Mouse (Mus musculus): ENCODE measurements around the gene Itpr2. TPM values are rescaled to one million over a fixed set of nuclear protein-coding genes. Genes with fewer than 3 reads are reported as not detected.

The Itpr2 gene
- polyA plus RNA-seq, 1 experiment: 6.6 TPM

- no peaks in the 10 kb centered on the region for H3K27me3 ChIP-seq (ENCODE audit: control insufficient read depth, insufficient read depth, low read length)
- H3K4me1 ChIP-seq (ENCODE audit: control insufficient read depth, insufficient read depth, low read length): peaks cover 12% of the 10 kb centered on the region
- TF ChIP-seq POLR2A (IDR thresholded peaks at IDR 0.05; ENCODE audit: borderline replicate concordance, insufficient read depth, low read length) (no peak), CTCF (IDR thresholded peaks at IDR 0.05; ENCODE audit: borderline replicate concordance, insufficient read depth, low read depth, low read length) (no peak)
- whole genome bisulfite sequencing: 8% methylated on average over 6 of the region's 6 CpGs
- no peak overlapping the region for H3K4me3 ChIP-seq (replicated peaks; ENCODE audit: insufficient read depth, low read depth, low read length)
- no peak overlapping the region for H3K27ac ChIP-seq (ENCODE audit: insufficient read depth, low read length)
- peak; percentile 64 to 80 for DNase-seq
These were observed 159.0 kb downstream of the Itpr2 start for GRCm38 (mm10) chr6:146342995-146343394.

- 90% methylated on average over 3 of the region's 3 CpGs for WGBS
- Histone ChIP-seq H3K4me3 (replicated peaks; ENCODE audit: insufficient read depth, low read depth, low read length) (no peak overlapping the region), H3K4me1 (ENCODE audit: control insufficient read depth, insufficient read depth, low read length) (peaks cover 12% of the 10 kb centered on the region), H3K27ac (ENCODE audit: insufficient read depth, low read length) (no peak overlapping the region), H3K27me3 (ENCODE audit: control insufficient read depth, insufficient read depth, low read length) (no peaks in the 10 kb centered on the region)
- TF ChIP-seq POLR2A (IDR thresholded peaks at IDR 0.05; ENCODE audit: borderline replicate concordance, insufficient read depth, low read length): no peak
- no peak for TF ChIP-seq CTCF (IDR thresholded peaks at IDR 0.05; ENCODE audit: borderline replicate concordance, insufficient read depth, low read depth, low read length)
- no peak for DNase-seq
These were observed 160.1 kb downstream of the Itpr2 start for GRCm38 (mm10) chr6:146341934-146342333.

GRCm38 (mm10) chr6:146341413-146341812, 160.6 kb downstream of the Itpr2 start:
- no peak overlapping the region for H3K4me3 ChIP-seq (replicated peaks; ENCODE audit: insufficient read depth, low read depth, low read length)
- H3K27me3 ChIP-seq (ENCODE audit: control insufficient read depth, insufficient read depth, low read length): no peaks in the 10 kb centered on the region
- no peak for TF ChIP-seq POLR2A (IDR thresholded peaks at IDR 0.05; ENCODE audit: borderline replicate concordance, insufficient read depth, low read length)
- no peak for TF ChIP-seq CTCF (IDR thresholded peaks at IDR 0.05; ENCODE audit: borderline replicate concordance, insufficient read depth, low read depth, low read length)
- 84% methylated on average over 3 of the region's 3 CpGs for WGBS
- DNase-seq: no peak
- no peak overlapping the region for H3K27ac ChIP-seq (ENCODE audit: insufficient read depth, low read length)
- peaks cover 12% of the 10 kb centered on the region for H3K4me1 ChIP-seq (ENCODE audit: control insufficient read depth, insufficient read depth, low read length)

DNA sequence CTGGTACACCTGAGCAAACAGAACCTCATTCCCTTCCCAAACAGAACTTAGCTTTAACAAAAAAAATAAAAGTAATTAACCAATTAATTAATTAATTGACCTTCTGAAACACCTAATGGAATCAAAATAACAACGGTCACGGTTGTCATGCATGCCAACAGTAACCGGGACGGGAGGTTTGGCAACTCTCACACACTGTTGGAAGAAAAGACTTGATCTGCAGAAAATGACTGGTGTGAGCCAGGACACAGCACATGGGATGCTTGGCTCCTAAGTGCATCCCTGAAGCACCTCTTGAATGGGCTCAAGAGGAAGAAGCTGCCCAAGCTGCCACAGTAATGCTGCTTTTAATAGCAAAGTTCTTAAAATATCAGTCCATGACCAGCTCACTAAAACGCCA, 161.1 kb downstream of the Itpr2 start:
- peaks cover 12% of the 10 kb centered on the region for H3K4me1 ChIP-seq (ENCODE audit: control insufficient read depth, insufficient read depth, low read length)
- peak in 1 of 2 experiments; percentile 22 for DNase-seq
- H3K27me3 ChIP-seq (ENCODE audit: control insufficient read depth, insufficient read depth, low read length): no peaks in the 10 kb centered on the region
- TF ChIP-seq POLR2A (IDR thresholded peaks at IDR 0.05; ENCODE audit: borderline replicate concordance, insufficient read depth, low read length) (no peak), CTCF (IDR thresholded peaks at IDR 0.05; ENCODE audit: borderline replicate concordance, insufficient read depth, low read depth, low read length) (no peak)
- H3K4me3 ChIP-seq (replicated peaks; ENCODE audit: insufficient read depth, low read depth, low read length): no peak overlapping the region
- no peak overlapping the region for H3K27ac ChIP-seq (ENCODE audit: insufficient read depth, low read length)
- 19% methylated on average over 5 of the region's 5 CpGs for WGBS

- WGBS: 72% methylated on average over 10 of the region's 10 CpGs
- H3K27me3 ChIP-seq (ENCODE audit: control insufficient read depth, insufficient read depth, low read length): no peaks in the 10 kb centered on the region
- DNase-seq: peak; percentile 39 to 46
These were observed 162.2 kb downstream of the Itpr2 start for GRCm38 (mm10) chr6:146339779-146340178.

DNA sequence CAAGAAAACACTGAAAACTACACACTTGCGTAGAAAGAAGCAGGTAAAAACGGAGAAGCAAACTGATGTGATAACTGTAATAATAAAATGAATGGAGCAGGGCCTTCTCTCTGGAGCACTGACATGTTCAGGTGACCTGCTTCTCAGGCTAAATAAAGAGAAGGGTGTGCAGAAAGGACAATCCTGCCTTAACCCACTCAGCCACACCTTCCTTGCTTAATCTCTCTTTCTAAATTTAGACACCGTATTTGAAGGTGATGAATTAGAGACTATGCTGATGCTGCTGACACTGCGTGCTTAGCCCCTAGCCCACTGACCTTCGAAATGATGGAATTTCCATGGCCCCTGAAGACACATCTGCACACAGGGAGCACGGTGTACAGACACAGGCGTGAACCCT, 164.8 kb downstream of the Itpr2 start:
- DNase-seq: no peak
- H3K4me3 ChIP-seq (replicated peaks; ENCODE audit: insufficient read depth, low read depth, low read length): no peak overlapping the region
- WGBS: 93% methylated on average over 7 of the region's 7 CpGs
- no peaks in the 10 kb centered on the region for H3K27me3 ChIP-seq (ENCODE audit: control insufficient read depth, insufficient read depth, low read length)
- no peak for TF ChIP-seq CTCF (IDR thresholded peaks at IDR 0.05; ENCODE audit: borderline replicate concordance, insufficient read depth, low read depth, low read length)
- no peak for TF ChIP-seq POLR2A (IDR thresholded peaks at IDR 0.05; ENCODE audit: borderline replicate concordance, insufficient read depth, low read length)
- peaks cover 7% of the 10 kb centered on the region for H3K4me1 ChIP-seq (ENCODE audit: control insufficient read depth, insufficient read depth, low read length)
- H3K27ac ChIP-seq (ENCODE audit: insufficient read depth, low read length): no peak overlapping the region

More at GRCm38 (mm10) chr6:146339779-146340178, 162.2 kb downstream of the Itpr2 start:
- Histone ChIP-seq H3K4me1 (ENCODE audit: control insufficient read depth, insufficient read depth, low read length) (peaks cover 12% of the 10 kb centered on the region), H3K4me3 (replicated peaks; ENCODE audit: insufficient read depth, low read depth, low read length) (no peak overlapping the region), H3K27ac (ENCODE audit: insufficient read depth, low read length) (no peak overlapping the region)
- no peak for TF ChIP-seq POLR2A (IDR thresholded peaks at IDR 0.05; ENCODE audit: borderline replicate concordance, insufficient read depth, low read length)
- TF ChIP-seq CTCF (IDR thresholded peaks at IDR 0.05; ENCODE audit: borderline replicate concordance, insufficient read depth, low read depth, low read length): peak; percentile 57

DNA sequence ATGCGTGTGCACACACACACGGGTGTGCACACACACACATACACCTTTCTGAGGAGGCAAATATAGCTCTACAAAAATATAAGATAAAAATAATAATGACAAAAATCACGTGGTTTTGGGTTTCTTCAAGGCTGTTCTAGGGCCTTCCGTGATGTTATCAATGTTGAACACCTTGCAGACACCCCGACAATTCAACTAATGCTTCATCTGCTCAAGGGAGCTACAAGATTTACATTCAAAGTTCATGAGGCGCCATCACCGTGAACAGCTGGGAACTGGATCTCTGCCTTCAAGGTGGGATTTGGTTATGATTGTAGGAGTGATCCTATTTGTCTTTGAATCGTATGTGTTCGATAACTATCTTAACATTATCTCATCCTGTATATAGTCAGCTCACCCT, 166.8 kb downstream of the Itpr2 start:
- no peaks in the 10 kb centered on the region for H3K27me3 ChIP-seq (ENCODE audit: control insufficient read depth, insufficient read depth, low read length)
- H3K4me1 ChIP-seq (ENCODE audit: control insufficient read depth, insufficient read depth, low read length): peaks cover 7% of the 10 kb centered on the region
- WGBS: 96% methylated on average over 9 of the region's 9 CpGs
- no peak for TF ChIP-seq CTCF (IDR thresholded peaks at IDR 0.05; ENCODE audit: borderline replicate concordance, insufficient read depth, low read depth, low read length)
- no peak overlapping the region for H3K4me3 ChIP-seq (replicated peaks; ENCODE audit: insufficient read depth, low read depth, low read length)
- no peak for DNase-seq
- no peak overlapping the region for H3K27ac ChIP-seq (ENCODE audit: insufficient read depth, low read length)

GRCm38 (mm10) chr6:146333506-146333905, 168.5 kb downstream of the Itpr2 start:
- TF ChIP-seq CTCF (IDR thresholded peaks at IDR 0.05; ENCODE audit: borderline replicate concordance, insufficient read depth, low read depth, low read length): no peak
- no peak for TF ChIP-seq POLR2A (IDR thresholded peaks at IDR 0.05; ENCODE audit: borderline replicate concordance, insufficient read depth, low read length)
- H3K27ac ChIP-seq (ENCODE audit: insufficient read depth, low read length): no peak overlapping the region
- peaks cover 7% of the 10 kb centered on the region for H3K4me1 ChIP-seq (ENCODE audit: control insufficient read depth, insufficient read depth, low read length)
- H3K4me3 ChIP-seq (replicated peaks; ENCODE audit: insufficient read depth, low read depth, low read length): no peak overlapping the region
- DNase-seq: no peak
- 94% methylated on average over 3 of the region's 3 CpGs for WGBS
- H3K27me3 ChIP-seq (ENCODE audit: control insufficient read depth, insufficient read depth, low read length): no peaks in the 10 kb centered on the region

Data from cerebellum, adult 2 months (tissue).